Mouse (Mus musculus): ENCODE measurements around the gene Cep57l1. TPM values are rescaled to one million over a fixed set of nuclear protein-coding genes. Genes with fewer than 3 reads are reported as not detected.
A peak's percentile ranks its signal among the peaks of the same experiment; 100 is the strongest.
"Not testable (repeated sequence)": the region's sequence is repeated elsewhere in the genome, so short reads cannot be mapped to it uniquely, and the experiment has no call there.

The Cep57l1 gene
- total RNA-seq, 2 experiments from 2014 or later, result 2.7 TPM

DNA sequence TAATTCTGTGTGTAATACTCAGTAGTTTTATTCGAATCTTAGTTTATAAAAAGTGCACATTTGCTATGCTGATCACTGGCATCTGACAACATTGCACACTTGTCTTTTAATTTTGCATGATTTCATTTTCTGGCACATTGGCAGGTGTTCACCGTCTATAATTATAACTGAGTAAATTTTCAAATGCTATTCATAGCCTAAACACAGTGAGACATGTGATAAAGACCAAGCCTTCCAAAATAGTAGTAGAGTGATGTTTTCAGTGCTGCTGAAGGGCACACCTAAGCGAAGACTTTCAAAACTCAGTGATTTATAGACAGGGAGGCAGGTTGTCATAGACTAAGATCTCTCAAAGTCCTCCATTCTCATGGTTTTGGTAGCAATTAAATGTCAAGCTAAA is 9.6 kb upstream of the Cep57l1 start:
- intact Hi-C loops (cut with DNase I; ENCODE audit: low total_unique reads), result no loop called here
- DNase-seq, result no peak

DNA sequence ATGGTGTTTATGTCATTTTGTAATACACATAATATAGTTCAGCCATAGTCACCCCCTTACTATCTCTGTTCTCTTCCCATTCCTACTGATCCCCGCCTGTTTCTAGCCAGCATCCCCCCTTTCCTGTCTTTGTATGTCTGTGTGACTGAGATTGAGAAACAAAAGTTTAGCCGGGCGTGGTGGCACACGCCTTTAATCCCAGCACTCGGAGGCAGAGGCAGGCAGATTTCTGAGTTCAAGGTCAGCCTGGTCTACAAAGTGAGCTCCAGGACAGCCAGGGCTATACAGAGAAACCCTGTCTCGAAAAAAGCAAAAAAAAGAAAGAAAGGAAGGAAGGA is 9.0 kb upstream of the Cep57l1 start:
- DNase-seq; intact Hi-C loops (cut with DNase I; ENCODE audit: low total_unique reads): not testable (repeated sequence)

DNA sequence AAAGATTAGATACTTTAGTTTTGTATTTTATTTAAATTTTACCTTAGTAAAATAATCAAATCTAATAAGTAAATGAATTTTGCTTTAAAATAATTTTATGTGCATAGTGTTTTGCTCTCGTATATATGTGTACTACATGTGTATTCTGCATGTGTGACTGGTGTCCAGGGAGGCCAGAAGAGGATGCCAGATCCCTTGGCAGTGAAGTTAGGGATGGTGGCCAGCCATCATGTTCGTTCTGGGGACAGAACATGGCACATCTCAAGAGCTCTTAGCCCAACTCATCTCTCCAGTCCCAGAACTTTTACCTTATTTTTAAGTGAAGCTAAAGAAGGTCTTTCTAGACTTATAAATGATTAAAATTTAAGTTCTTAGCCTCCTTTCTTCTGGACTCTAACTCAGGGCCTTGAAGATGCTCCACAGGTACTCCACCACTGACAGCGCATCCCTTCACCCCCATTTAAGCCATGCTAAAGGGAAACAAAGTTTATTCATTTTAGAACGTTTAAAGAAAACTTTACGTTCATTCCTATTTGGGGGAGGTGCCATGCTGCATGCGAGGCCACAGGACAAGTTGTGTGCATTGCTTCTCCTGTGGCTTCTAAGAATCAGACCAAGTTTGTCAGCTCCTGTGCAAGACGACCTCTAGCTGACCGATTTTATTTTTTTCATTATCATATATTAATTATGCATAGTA is 8.5 kb upstream of the Cep57l1 start:
- intact Hi-C loops (cut with DNase I; ENCODE audit: low total_unique reads), result no loop called here

DNA sequence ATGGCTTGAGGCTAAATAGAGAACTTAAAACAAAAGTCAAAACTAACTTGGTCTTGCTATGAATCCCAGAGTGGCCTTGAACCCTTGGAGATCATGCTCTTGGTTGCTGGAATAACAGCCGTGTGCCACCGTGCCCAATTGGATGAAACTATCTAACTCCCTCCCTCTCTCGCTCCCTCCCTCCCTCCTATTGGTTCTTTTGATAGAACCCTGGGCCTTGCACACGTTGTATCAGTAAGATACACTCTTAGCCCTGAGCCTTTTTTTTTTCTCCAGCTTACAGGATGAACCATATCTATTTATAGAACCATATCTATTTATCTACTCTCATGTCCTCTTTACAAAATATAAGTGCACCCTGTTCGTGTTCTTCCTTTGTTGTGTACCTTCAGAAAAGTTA is 6.8 kb upstream of the Cep57l1 start:
- intact Hi-C loops (cut with DNase I; ENCODE audit: low total_unique reads), result no loop called here
- no peak for DNase-seq

More for the DNA sequence above, 8.5 kb upstream of the Cep57l1 start:
- DNase-seq, result no peak

DNA sequence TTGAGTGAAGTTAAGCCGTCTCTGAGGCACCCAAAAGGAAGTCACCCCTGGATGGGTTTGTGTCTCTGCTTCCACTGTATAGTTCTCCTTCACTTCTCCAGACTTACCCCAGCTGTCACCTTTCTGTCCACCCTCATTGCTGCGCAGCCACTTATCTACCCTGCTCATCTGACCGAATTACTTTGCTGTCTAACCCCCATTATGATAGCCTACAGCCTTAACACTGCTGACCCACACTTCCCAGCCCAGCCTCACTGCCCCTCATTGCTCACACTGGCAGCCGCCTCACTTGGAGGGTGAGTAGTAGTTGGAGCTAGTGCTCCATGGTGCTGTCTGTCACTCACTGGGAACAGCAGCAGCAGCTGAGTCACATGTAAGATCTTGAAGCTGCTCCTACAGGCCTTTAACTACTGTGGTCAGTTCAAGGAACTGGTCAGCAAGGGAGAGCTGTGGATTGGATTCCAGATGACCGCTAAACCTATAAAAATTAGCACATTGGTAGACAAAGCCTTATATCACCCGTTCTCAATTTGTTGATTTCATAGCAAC is 4.7 kb upstream of the Cep57l1 start:
- intact Hi-C loops (cut with DNase I; ENCODE audit: low total_unique reads), result no loop called here
- DNase-seq, result no peak

DNA sequence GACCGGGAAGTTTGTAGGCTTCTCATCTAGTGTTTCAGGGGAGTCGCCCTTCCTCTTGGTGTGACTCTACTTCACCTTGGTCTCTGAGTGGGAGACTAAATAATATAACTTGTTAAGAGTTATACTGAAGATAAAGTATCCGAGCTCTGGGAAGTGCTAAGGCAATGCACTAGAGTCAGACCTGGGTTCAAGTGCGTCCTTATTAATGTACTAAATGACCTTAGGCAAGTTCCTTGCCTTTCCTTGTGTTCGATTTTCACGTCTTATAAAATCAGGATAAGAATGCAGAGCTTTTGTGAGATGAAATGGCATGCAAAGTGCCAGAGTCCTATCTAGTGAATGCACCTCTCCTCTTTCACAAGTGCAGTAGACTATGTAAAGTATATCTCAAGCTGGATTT is 2.9 kb upstream of the Cep57l1 start:
- intact Hi-C loops (cut with DNase I; ENCODE audit: low total_unique reads), result no loop called here

DNA sequence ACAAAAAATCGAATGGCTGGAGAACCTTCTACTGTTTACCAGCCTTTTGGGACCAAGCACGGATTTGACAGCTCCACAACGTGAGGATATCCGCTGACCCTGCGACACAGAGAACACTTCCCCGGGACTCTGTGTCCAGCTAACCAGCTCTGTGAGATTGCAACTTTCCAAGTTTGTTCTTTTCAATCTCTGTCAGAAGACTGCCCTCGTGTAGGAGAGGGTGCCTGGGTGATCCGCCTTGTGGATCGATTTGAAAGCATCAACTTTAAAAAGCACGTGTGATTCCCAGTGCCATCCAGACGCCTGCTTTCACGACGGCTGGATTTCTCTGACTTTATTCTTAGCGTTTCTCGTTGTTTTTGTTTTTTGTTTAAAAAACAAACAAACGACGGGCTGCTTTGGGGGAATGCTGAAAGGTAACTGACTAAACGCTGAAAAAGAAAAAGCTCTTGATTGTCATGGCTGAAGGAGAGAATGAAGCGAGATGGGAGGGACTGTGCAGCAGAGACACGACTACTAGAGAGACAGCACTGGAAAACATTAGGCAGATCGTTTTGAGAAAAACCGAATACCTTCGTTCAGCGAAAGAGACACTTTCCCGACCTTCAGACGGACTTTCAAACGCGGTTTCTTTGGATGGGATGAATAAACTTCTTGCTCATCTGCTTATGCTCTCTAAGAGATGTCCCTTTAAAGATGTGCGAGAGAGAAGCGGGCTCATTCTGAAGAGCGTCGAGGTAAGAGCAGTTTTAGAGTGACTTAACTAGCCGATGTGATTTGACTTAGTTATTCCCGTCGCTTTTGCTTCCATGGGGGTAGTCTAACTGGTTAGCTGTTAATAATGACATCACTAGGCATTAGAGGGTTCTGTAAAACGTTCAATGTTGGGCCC is 1.1 kb upstream of the Cep57l1 start:
- no peak for DNase-seq
- intact Hi-C loops (cut with DNase I; ENCODE audit: low total_unique reads), result no loop called here

More for the DNA sequence above, 2.9 kb upstream of the Cep57l1 start:
- no peak for DNase-seq

DNA sequence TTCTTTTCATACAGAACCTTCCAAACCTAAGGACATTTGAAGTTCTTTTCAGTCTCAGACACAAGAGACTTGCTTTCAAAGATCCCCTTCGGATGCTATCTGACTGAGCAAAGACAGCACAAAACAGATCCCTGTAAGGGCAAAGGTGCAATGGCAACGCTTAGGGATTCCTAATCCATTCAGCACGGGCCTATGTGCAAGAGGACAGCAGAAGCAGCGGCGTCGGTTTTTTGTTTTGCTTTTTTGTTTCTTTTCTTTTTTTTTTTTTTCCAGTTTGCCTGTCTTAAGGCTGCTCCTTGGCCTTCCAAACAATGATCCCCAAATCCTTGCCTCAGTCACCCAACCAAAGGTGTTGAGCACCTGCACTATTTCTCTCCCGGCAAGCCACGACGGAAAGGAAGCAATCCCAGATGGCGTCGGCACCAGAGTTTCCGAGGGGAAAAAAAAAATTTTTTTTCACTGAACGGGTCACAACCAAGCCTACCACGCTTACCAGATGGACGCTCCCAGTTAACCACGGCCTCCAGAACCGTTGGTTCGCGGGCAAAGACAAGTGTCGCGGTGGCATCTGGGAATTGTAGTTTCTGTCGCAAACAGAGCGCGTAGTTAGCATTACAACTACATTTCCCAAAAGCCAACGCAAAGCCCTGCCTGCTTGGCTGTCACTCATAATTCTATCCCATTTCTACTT is 446 bp downstream of the Cep57l1 start:
- DNase-seq, result peak; percentile 82
- intact Hi-C loops (cut with DNase I; ENCODE audit: low total_unique reads), result no loop called here

DNA sequence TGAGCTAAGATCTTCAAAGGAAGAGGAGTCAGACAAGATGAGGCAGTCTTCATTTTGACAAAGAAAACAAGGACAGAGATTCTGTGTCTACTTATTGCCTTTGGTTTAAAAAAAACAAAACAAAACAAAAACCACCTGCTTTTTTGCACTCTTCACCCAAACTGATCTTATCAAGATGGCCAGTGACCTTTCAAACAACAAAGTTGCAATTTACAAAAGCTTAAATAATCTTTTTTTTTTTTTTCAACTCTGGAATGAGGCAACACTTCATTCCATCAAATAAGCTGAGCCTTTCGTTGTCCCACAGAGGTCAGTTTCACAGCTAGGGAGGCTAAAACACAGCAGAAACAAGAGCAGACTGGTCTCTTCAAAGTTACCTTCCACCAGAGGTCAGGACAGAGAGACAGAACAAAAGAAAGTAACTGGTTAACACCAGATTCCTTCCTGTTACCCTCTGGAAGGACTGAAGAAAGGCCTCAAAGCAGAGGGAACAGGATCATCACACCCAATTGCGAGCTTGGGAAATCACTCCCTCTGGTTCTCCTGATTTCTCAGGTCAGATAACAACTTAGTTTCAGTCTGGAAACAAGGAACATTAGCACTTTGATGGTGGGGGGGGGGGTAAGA is 3.8 kb downstream of the Cep57l1 start:
- intact Hi-C loops (cut with DNase I; ENCODE audit: low total_unique reads), result no loop called here
- no peak for DNase-seq

DNA sequence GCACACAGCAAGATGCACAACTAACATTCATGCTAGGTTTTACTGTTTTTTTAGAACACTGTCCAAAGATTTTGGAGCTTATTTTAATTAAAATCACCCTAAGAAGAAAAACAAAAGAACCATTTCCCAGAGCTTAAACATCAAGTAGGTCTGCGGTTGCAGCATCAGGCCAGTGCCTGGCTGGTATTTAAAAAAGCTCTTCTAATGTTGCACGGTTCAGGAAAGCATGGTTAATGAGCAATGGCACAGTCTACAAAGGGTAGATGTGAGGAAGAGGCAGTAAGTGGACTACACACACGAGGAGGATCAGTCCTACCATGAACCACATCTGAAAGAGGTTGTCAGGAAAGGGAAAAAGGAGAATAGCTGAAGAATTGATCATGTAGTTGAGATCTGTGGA is 5.0 kb downstream of the Cep57l1 start:
- intact Hi-C loops (cut with DNase I; ENCODE audit: low total_unique reads), result no loop called here
- no peak for DNase-seq

DNA sequence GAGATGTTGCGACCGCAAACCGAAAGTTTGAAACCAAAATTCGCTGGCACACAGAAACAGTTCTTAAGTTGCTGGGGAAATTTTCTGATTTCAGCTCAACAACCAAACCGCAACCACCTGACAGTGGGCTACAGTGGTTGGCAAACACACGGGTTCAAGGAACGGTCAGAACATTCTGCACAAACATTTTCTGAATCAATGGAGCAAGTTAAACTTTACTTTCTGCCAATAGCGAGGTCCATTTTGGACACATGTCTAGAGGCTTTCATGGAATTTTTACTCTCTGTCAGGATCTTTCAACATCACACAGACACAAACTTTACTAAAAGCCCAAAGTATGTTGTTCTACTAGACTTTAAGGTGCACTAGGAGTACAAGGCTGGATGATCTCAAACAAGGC is 6.2 kb downstream of the Cep57l1 start:
- no peak for DNase-seq
- intact Hi-C loops (cut with DNase I; ENCODE audit: low total_unique reads), result no loop called here

DNA sequence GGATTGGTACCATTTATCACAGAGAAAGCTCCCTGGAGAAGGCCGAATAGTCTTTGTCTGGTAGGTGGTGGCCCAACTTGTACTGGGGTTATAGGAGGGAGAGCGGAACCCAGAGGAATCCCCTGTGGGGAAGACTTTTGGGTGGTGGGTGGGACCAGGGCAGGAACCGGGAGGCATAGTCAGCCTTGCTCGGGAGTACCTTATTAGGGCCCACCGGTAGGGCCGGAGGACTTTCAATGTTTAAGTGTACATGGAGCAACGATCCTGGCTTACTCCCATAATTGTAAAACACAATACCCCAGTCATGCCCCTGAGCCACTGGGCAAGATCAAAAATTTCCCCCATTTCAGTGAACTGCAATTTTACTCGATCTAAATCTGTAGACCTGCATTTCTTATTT is 12.4 kb downstream of the Cep57l1 start:
- intact Hi-C loops (cut with DNase I; ENCODE audit: low total_unique reads), result no loop called here
- DNase-seq, result no peak

DNA sequence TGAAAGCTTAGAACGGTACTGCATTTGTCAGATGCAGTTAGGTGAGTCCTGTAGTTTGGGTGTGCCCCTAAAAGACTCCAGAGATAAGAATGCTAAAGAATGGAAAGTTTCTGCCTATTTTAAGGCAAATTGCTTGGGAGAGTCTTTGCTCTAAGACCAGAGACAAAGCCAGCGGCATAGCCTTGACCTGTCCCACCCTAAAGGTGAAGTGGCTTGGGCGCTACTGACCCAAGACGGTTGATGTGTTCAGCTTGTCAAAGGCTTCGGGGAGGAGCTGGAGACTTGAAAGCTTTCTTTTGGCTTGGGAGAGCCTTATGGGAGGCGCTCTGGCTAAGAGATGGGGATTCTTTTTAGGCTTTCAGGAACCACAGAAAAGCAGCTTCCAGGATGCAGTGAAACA is 17.3 kb downstream of the Cep57l1 start:
- intact Hi-C loops (cut with DNase I; ENCODE audit: low total_unique reads), result no loop called here
- DNase-seq, result no peak

DNA sequence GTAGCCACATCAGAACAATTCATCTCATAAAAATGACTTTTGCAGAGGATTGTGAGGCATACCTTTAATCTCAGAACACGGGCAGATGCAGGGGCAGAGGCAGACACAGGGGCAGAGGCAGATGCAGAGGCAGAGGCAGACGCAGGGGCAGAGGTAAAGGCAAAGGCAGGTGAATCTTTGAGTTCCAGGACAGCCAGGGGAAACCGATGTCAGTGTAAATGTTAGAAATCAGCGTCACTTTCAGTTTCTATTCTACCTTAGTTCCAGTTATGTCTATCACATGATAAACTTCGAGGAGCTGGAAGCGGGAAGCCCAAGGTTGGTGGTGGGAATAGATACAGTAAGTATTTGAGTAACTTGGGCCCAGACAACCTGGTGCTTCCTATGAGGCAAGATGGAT is 42.4 kb downstream of the Cep57l1 start:
- intact Hi-C loops (cut with DNase I; ENCODE audit: low total_unique reads), result no loop called here
- no peak for DNase-seq

DNA sequence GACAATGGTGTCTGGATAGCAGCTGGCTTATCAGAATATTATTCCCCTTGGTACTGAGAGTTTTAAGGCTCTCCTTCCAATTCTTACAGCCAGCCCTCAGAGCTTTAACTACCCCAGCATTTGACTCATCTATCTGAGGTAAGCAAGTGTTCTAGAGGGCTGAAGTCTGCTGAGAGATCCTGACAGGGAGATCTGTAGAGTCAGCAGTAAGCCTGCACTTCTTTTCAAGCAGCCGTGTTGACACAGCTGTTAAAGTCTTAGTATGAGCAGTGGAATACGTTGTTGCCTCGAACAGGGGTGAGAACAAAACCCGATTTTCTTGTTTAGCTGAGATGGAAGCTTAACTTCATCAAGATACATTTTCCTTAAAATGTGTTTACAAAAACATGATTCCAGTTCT is 43.4 kb downstream of the Cep57l1 start:
- intact Hi-C loops (cut with DNase I; ENCODE audit: low total_unique reads), result no loop called here
- no peak for DNase-seq

DNA sequence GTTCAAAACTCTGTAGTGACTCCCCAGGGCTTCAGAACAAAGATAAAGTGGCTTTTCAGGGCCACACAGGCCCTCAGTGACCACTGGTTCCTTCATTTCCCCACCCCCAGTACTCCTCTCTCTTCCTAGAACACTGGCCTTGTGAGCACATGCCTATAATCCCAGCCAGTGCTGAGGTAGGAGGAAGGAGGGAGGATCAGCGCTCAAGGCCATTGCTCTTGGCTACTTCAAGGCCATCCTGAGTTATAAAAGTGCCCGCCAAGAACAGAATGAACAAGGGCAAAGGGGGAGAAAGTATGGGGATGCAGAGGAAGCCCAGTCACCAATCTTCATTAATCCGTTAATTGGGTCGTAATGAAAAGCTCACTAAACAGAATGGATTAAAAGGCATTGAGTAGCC is 44.1 kb downstream of the Cep57l1 start:
- no peak for DNase-seq
- intact Hi-C loops (cut with DNase I; ENCODE audit: low total_unique reads), result no loop called here

DNA sequence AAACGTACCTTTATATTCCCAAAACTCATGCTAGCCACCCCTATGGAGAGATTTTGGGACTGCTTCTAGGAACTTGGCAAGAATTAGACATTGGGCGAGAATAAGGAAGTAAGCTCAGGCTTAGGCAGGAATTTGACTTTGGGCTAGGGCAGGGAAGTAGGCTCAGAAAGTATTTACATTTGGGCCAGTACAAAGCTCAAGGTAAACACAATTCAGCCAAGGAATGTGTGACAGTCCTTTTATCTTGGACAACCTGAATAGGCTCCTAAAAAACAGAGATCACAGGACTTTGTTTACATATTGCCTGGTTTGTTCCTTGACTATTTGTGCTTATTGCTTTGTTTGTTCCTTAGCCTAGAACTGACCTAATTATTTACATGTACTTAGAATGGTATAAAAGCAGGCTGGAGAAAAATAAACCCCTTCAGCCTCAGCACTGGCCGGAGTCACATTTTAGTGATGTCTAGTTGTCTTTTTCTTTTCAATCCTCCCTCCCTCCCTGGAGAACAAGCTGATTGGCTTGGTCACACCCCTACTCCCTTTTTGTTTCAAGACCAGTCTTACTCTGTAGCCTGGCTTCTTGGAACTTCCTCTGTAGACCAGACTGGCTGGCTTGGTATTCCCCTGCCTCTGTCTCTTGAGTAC is 45.8 kb downstream of the Cep57l1 start:
- intact Hi-C loops (cut with DNase I; ENCODE audit: low total_unique reads), result no loop called here
- DNase-seq, result no peak

DNA sequence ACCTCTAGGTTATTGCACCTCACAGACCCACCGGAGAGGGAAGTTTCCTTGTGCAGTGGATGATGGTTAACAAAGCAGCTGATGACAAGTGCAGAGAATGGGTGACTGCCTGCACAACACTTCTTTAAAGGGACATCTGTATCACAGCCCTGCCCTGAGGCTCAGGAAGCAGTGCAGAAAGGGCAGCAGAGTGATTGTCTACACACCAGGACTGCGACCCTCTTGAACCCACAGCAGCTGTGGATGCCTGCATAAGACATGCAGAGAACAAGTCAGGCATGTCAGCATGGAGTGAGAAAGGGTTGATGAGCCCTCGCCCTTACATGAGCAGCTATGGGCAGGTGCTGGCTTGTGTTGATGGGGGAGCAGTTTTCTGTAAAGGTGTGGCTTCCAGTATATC is 48.8 kb downstream of the Cep57l1 start:
- no peak for DNase-seq
- intact Hi-C loops (cut with DNase I; ENCODE audit: low total_unique reads), result no loop called here

DNA sequence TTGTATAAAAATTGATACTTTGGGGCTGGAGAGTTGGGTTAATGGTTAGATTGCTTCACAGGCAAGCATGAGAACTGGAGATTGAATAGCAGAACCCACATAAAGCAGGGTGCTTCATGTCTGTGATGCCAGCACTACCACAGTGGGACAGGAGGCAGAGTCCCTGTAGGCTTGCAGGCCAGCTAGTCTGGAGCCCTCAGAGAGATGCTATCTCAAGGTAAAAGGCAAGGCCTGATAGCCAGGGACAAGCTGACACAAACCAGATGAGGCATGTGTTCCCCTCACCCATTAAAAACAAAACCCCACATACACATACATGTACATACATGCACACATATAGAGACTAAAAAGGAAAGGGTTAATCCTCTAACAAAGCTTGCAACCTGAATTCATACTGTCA is 51.6 kb downstream of the Cep57l1 start:
- DNase-seq, result no peak
- intact Hi-C loops (cut with DNase I; ENCODE audit: low total_unique reads), result no loop called here
